ENCODE assay signal across 12 mouse cellular contexts in the genomic region with DNA sequence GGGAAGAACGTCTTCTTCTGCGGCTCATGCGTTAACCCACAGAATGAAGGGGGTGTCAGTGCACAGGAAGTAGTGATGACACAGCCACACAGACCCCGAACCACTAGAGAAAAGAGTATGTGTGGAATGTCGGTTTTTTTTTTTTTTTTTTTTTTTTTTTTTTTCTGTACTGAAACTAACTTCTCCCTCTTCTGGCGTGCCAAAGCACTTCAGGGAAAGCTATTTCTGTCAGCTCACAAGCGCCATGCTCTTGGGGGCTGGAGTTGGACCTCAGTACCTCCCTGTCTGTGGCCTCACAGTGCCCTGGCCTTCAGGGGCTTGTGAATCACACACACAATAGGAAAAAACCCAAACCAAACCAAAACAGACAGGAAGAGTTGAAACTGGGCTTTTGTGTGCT.
DNase-seq lines count a peak whose midpoint lies in the region; ATAC-seq and TF ChIP-seq lines count a peak whose summit lies in the region.
"Had no signal": no experiment of that assay in that cellular context is flagged by ENCODE, and none has a peak within 500 bp of the region (broad histone marks: within the 10 kb centered on the region; RNA-seq: fewer than 3 reads in every experiment).

No protein-coding gene starts in this region.

- 9% methylated on average over 7 of the region's 7 CpGs for WGBS in heart, embryonic 10.5 days
- WGBS in stomach, postnatal 0 days: 12% methylated on average over 7 of the region's 7 CpGs

- peak overlapping the region; percentile 81 for H3K27ac ChIP-seq in heart, embryonic 10.5 days
- H3K27ac ChIP-seq in stomach, postnatal 0 days (replicated peaks): no peak overlapping the region
- H3K27ac ChIP-seq: hindbrain, embryonic 15.5 days; liver, embryonic 13.5 days; neural tube, embryonic 15.5 days had no signal

- H3K4me1 ChIP-seq in heart, embryonic 10.5 days: peaks cover 34% of the 10 kb centered on the region
- no peaks in the 10 kb centered on the region for H3K4me1 ChIP-seq in stomach, postnatal 0 days (replicated peaks; ENCODE audit: control insufficient read depth, insufficient read depth)
- H3K4me1 ChIP-seq: liver, embryonic 13.5 days had no signal

- H3K9me3 ChIP-seq in heart, embryonic 10.5 days: no peaks in the 10 kb centered on the region
- H3K9me3 ChIP-seq in stomach, postnatal 0 days (ENCODE audit: control insufficient read depth, low read length): no peaks in the 10 kb centered on the region
- H3K9me3 ChIP-seq: G1E; hindbrain, embryonic 15.5 days; liver, embryonic 13.5 days; neural tube, embryonic 15.5 days had no signal

- no peak overlapping the region for H3K9ac ChIP-seq in stomach, postnatal 0 days (ENCODE audit: low read length)
- H3K9ac ChIP-seq: hindbrain, embryonic 15.5 days; liver, embryonic 13.5 days; neural tube, embryonic 15.5 days had no signal

- DNase-seq in heart, adult 18-20 months: peak; percentile 32 to 42
- DNase-seq in heart, postnatal 25 days (ENCODE audit: low spot score): no peak
- peak; percentile 2 for DNase-seq in right cerebral cortex, postnatal 25 days
- DNase-seq in right cerebral cortex, postnatal 36 days (ENCODE audit: low spot score in 2 of 2): no peak
- no peak for DNase-seq in heart, embryonic 10.5 days (ENCODE audit: low spot score)
- DNase-seq in stomach, postnatal 0 days (ENCODE audit: low spot score): no peak
- no peak for DNase-seq in ovary, adult 18-20 months (ENCODE audit: low spot score)
- no peak for DNase-seq in layer of hippocampus, adult 18-20 months (ENCODE audit: low spot score in 2 of 2)
- DNase-seq: liver, embryonic 13.5 days had no signal

- TF ChIP-seq EP300 in stomach, postnatal 0 days (optimal IDR thresholded peaks at IDR 0.05): no peak

- peak overlapping the region; percentile 25; the same call in 1 of the 2 replicates for H3K4me2 ChIP-seq in stomach, postnatal 0 days (replicated peaks; ENCODE audit: low read depth)
- H3K4me2 ChIP-seq: hindbrain, embryonic 15.5 days; liver, embryonic 13.5 days; neural tube, embryonic 15.5 days had no signal

- no peaks in the 10 kb centered on the region for H3K36me3 ChIP-seq in heart, embryonic 10.5 days
- no peaks in the 10 kb centered on the region for H3K36me3 ChIP-seq in stomach, postnatal 0 days (ENCODE audit: control insufficient read depth, insufficient read depth, low read length)
- H3K36me3 ChIP-seq: G1E; hindbrain, embryonic 15.5 days; liver, embryonic 13.5 days; neural tube, embryonic 15.5 days had no signal

- intact Hi-C loops in heart, postnatal 25 days (cut with DNase I): loop anchor here (5.0 kb wide), 1 partner anchor 171 kb away; no protein-coding TSS in a partner anchor

- no peak overlapping the region; the same call in 1 of the 2 replicates for H3K4me3 ChIP-seq in heart, embryonic 10.5 days
- no peak overlapping the region for H3K4me3 ChIP-seq in stomach, postnatal 0 days (ENCODE audit: low read depth, low read length)
- H3K4me3 ChIP-seq: hindbrain, embryonic 15.5 days; liver, embryonic 13.5 days; neural tube, embryonic 15.5 days had no signal

- peak; percentile 55; the same call in 1 of the 2 replicates for TF ChIP-seq CTCF in stomach, postnatal 0 days (IDR thresholded peaks at IDR 0.05; ENCODE audit: low read depth)

- ATAC-seq in stomach, postnatal 0 days (ENCODE audit: low FRiP score, low TSS enrichment): no peak

- peaks cover 9% of the 10 kb centered on the region for H3K27me3 ChIP-seq in heart, embryonic 10.5 days (ENCODE audit: insufficient read depth, poor library complexity, severe bottlenecking)
- no peaks in the 10 kb centered on the region for H3K27me3 ChIP-seq in stomach, postnatal 0 days (ENCODE audit: control insufficient read depth, insufficient read depth, low read length)
- H3K27me3 ChIP-seq: hindbrain, embryonic 15.5 days; neural tube, embryonic 15.5 days had no signal

Comparison
In these comparisons a context has a peak if more than half of its experiments do, and no peak if none do; other contexts are left out.
1. DNase-seq: peak in heart, adult 18-20 months (2 of 2) and right cerebral cortex, postnatal 25 days (single experiment); none in heart, postnatal 25 days (single experiment), right cerebral cortex, postnatal 36 days (0 of 2), heart, embryonic 10.5 days (single experiment), stomach, postnatal 0 days (single experiment), ovary, adult 18-20 months (single experiment) and layer of hippocampus, adult 18-20 months (0 of 2).